Mouse (Mus musculus): Measurements from ENCODE around the gene Nectin1. TPM values are rescaled to one million over a fixed set of nuclear protein-coding genes. Genes with fewer than 3 reads are reported as not detected.

Nectin1 gene
- polyA plus RNA-seq, 1 experiment from 2014 or later, result 8.2 TPM

- Histone ChIP-seq H3K4me1 (ENCODE audit: insufficient read depth, low read depth, low read length) (no peaks in the 10 kb centered on the region), H3K27me3 (replicated peaks; ENCODE audit: insufficient read depth, low read length) (no peaks in the 10 kb centered on the region), H3K36me3 (ENCODE audit: insufficient read depth, low read length) (no peaks in the 10 kb centered on the region), H3K9ac (replicated peaks; ENCODE audit: low read depth) (no peak overlapping the region), H3K4me3 (ENCODE audit: low read depth, low read length) (no peak overlapping the region), H3K9me3 (ENCODE audit: low read length) (no peaks in the 10 kb centered on the region), H3K27ac (ENCODE audit: low read length) (no peak overlapping the region), H3K4me2 (replicated peaks; ENCODE audit: low read depth, low read length) (no peak overlapping the region)
- 59% methylated on average over 2 of the region's 2 CpGs for WGBS
- no peak for ATAC-seq
- TF ChIP-seq CTCF (IDR thresholded peaks at IDR 0.05) (no peak), EP300 (IDR thresholded peaks at IDR 0.05) (no peak)
- no peak for DNase-seq (ENCODE audit: low spot score)
Observed at GRCm38 (mm10) chr9:43773521-43773920, 29.7 kb downstream of the Nectin1 start.

- Histone ChIP-seq H3K4me2 (replicated peaks; ENCODE audit: low read depth, low read length) (no peak overlapping the region), H3K27me3 (replicated peaks; ENCODE audit: insufficient read depth, low read length) (no peaks in the 10 kb centered on the region), H3K27ac (ENCODE audit: low read length) (no peak overlapping the region), H3K9me3 (ENCODE audit: low read length) (no peaks in the 10 kb centered on the region), H3K4me3 (ENCODE audit: low read depth, low read length) (no peak overlapping the region), H3K9ac (replicated peaks; ENCODE audit: low read depth) (no peak overlapping the region), H3K36me3 (ENCODE audit: insufficient read depth, low read length) (no peaks in the 10 kb centered on the region), H3K4me1 (ENCODE audit: insufficient read depth, low read depth, low read length) (no peaks in the 10 kb centered on the region)
- DNase-seq (ENCODE audit: low spot score) (no peak), ATAC-seq (no peak)
- 69% methylated on average over 5 of the region's 5 CpGs for WGBS
- TF ChIP-seq CTCF (IDR thresholded peaks at IDR 0.05) (no peak), EP300 (IDR thresholded peaks at IDR 0.05) (no peak)
Observed at GRCm38 (mm10) chr9:43774427-43774826, 30.6 kb downstream of the Nectin1 start.

- Histone ChIP-seq H3K36me3 (ENCODE audit: insufficient read depth, low read length) (no peaks in the 10 kb centered on the region), H3K27ac (ENCODE audit: low read length) (no peak overlapping the region), H3K9ac (replicated peaks; ENCODE audit: low read depth) (no peak overlapping the region), H3K27me3 (replicated peaks; ENCODE audit: insufficient read depth, low read length) (no peaks in the 10 kb centered on the region), H3K4me3 (ENCODE audit: low read depth, low read length) (no peak overlapping the region), H3K9me3 (ENCODE audit: low read length) (no peaks in the 10 kb centered on the region), H3K4me1 (ENCODE audit: insufficient read depth, low read depth, low read length) (no peaks in the 10 kb centered on the region), H3K4me2 (replicated peaks; ENCODE audit: low read depth, low read length) (no peak overlapping the region)
- no peak for TF ChIP-seq CTCF (IDR thresholded peaks at IDR 0.05)
- no peak for TF ChIP-seq EP300 (IDR thresholded peaks at IDR 0.05)
- WGBS, result 87% methylated on average over 3 of the region's 3 CpGs
- no peak for ATAC-seq
- DNase-seq (ENCODE audit: low spot score), result no peak
Observed at GRCm38 (mm10) chr9:43776231-43776630, 32.4 kb downstream of the Nectin1 start.

- WGBS, result 63% methylated on average over 16 of the region's 16 CpGs
- Histone ChIP-seq H3K27ac (ENCODE audit: low read length) (peak overlapping the region; percentile 38; the same call in 1 of the 2 replicates), H3K36me3 (ENCODE audit: insufficient read depth, low read length) (no peaks in the 10 kb centered on the region), H3K27me3 (replicated peaks; ENCODE audit: insufficient read depth, low read length) (no peaks in the 10 kb centered on the region), H3K4me3 (ENCODE audit: low read depth, low read length) (no peak overlapping the region), H3K4me1 (ENCODE audit: insufficient read depth, low read depth, low read length) (no peaks in the 10 kb centered on the region), H3K4me2 (replicated peaks; ENCODE audit: low read depth, low read length) (no peak overlapping the region), H3K9me3 (ENCODE audit: low read length) (no peaks in the 10 kb centered on the region), H3K9ac (replicated peaks; ENCODE audit: low read depth) (no peak overlapping the region)
- ATAC-seq, result peak; percentile 67
- peak; percentile 17 for DNase-seq (ENCODE audit: low spot score)
- TF ChIP-seq CTCF (IDR thresholded peaks at IDR 0.05) (peak; percentile 21; the same call in 1 of the 2 replicates), EP300 (IDR thresholded peaks at IDR 0.05) (peak; percentile 27; the same call in 1 of the 2 replicates)
Observed at GRCm38 (mm10) chr9:43777362-43778360, 33.9 kb downstream of the Nectin1 start.

- no peaks in the 10 kb centered on the region; the same call in 1 of the 2 replicates for H3K4me1 ChIP-seq (ENCODE audit: insufficient read depth, low read depth, low read length)
- TF ChIP-seq EP300 (IDR thresholded peaks at IDR 0.05), result no peak
- no peak for TF ChIP-seq CTCF (IDR thresholded peaks at IDR 0.05)
Observed at GRCm38 (mm10) chr9:43780883-43781282, 37.1 kb downstream of the Nectin1 start.

GRCm38 (mm10) chr9:43782401-43782800, 38.6 kb downstream of the Nectin1 start:
- no peak overlapping the region for H3K9ac ChIP-seq (replicated peaks; ENCODE audit: low read depth)
- ATAC-seq, result no peak
- no peak overlapping the region for H3K27ac ChIP-seq (ENCODE audit: low read length)
- H3K9me3 ChIP-seq (ENCODE audit: low read length), result no peaks in the 10 kb centered on the region
- WGBS, result 59% methylated on average over 5 of the region's 5 CpGs
- H3K36me3 ChIP-seq (ENCODE audit: insufficient read depth, low read length), result no peaks in the 10 kb centered on the region
- TF ChIP-seq EP300 (IDR thresholded peaks at IDR 0.05) (no peak), CTCF (IDR thresholded peaks at IDR 0.05) (no peak)
- no peak overlapping the region for H3K4me3 ChIP-seq (ENCODE audit: low read depth, low read length)
- no peaks in the 10 kb centered on the region for H3K27me3 ChIP-seq (replicated peaks; ENCODE audit: insufficient read depth, low read length)
- H3K4me1 ChIP-seq (ENCODE audit: insufficient read depth, low read depth, low read length), result peaks cover 1% of the 10 kb centered on the region
- H3K4me2 ChIP-seq (replicated peaks; ENCODE audit: low read depth, low read length), result no peak overlapping the region
- no peak for DNase-seq (ENCODE audit: low spot score)

More at GRCm38 (mm10) chr9:43780883-43781282, 37.1 kb downstream of the Nectin1 start:
- Histone ChIP-seq H3K9me3 (ENCODE audit: low read length) (no peaks in the 10 kb centered on the region), H3K27ac (ENCODE audit: low read length) (no peak overlapping the region), H3K4me2 (replicated peaks; ENCODE audit: low read depth, low read length) (no peak overlapping the region), H3K9ac (replicated peaks; ENCODE audit: low read depth) (no peak overlapping the region), H3K36me3 (ENCODE audit: insufficient read depth, low read length) (no peaks in the 10 kb centered on the region), H3K27me3 (replicated peaks; ENCODE audit: insufficient read depth, low read length) (no peaks in the 10 kb centered on the region), H3K4me3 (ENCODE audit: low read depth, low read length) (no peak overlapping the region)
- DNase-seq (ENCODE audit: low spot score), result no peak
- 61% methylated on average over 8 of the region's 8 CpGs for WGBS
- ATAC-seq, result no peak
